Mouse (Mus musculus) small intestine, adult 2 months (tissue): ENCODE results near the gene Ccnj. TPM values are rescaled to one million over a fixed set of nuclear protein-coding genes. Genes with fewer than 3 reads are reported as not detected.

ENCODE experiments used
- H3K27ac ChIP-seq: fragments of 200-500 bp; 2 replicates; pipeline ENCODE4 v1.5.1; 2012; ENCODE audit warnings: low read depth, low read length, control low read depth, inconsistent platforms; ENCODE audit not compliant: insufficient read depth
- H3K27me3 ChIP-seq: fragments of 200-500 bp; 2 replicates; pipeline ENCODE4 v1.6.1; 2012; ENCODE audit warnings: mild to moderate bottlenecking, moderate library complexity, low read length, inconsistent platforms; ENCODE audit not compliant: control insufficient read depth, insufficient read depth
- H3K36me3 ChIP-seq: fragments of 200-500 bp; 2 replicates; pipeline ENCODE4 v1.6.1; 2012; ENCODE audit warnings: mild to moderate bottlenecking, low read length, control low read depth, inconsistent platforms; ENCODE audit not compliant: control insufficient read depth, insufficient read depth
- H3K4me1 ChIP-seq: fragments of 200-500 bp; 2 replicates; pipeline ENCODE4 v1.6.1; 2012; ENCODE audit warnings: low read length, inconsistent platforms, mixed read lengths; ENCODE audit not compliant: control insufficient read depth, insufficient read depth, insufficient read length
- H3K4me3 ChIP-seq: fragments of 200-500 bp; 2 replicates; pipeline ENCODE4 v1.5.1; 2012; ENCODE audit warnings: low read depth, mild to moderate bottlenecking, control low read depth, inconsistent platforms, low read length, moderate library complexity
- CTCF ChIP-seq: fragments of 200-500 bp; IDR thresholded peaks from 2 replicates; pipeline ENCODE4 v1.5.1; 2012; ENCODE audit warnings: low read depth, mild to moderate bottlenecking, control low read depth, inconsistent platforms, low read length, moderate library complexity, mixed read lengths; ENCODE audit not compliant: insufficient replicate concordance, insufficient read length; ENCODE audit errors: extremely low read depth
- POLR2A ChIP-seq: fragments of 200-500 bp; IDR thresholded peaks from 2 replicates; pipeline ENCODE4 v1.6.1; 2012; ENCODE audit warnings: low read depth, mild to moderate bottlenecking, control low read depth, inconsistent platforms, low read length, moderate library complexity
- WGBS: fragments of 180-500 bp; shearing (Covaris S2); methylation state at CpG from one replicate; pipeline ENCODE4 v1.1.7; 2018; 5-methylcytosine and 5-hydroxymethylcytosine counted together
- polyA plus RNA-seq: library from polyadenylated mRNA; depleted of rRNA; stranded (reverse); fragments of >200 nt; gene quantifications from 2 replicates; pipeline ENCODE4 v1.2.3, GENCODE M21; 2012

Ccnj gene
- polyA plus RNA-seq, 1 experiment = 5.9 TPM

DNA sequence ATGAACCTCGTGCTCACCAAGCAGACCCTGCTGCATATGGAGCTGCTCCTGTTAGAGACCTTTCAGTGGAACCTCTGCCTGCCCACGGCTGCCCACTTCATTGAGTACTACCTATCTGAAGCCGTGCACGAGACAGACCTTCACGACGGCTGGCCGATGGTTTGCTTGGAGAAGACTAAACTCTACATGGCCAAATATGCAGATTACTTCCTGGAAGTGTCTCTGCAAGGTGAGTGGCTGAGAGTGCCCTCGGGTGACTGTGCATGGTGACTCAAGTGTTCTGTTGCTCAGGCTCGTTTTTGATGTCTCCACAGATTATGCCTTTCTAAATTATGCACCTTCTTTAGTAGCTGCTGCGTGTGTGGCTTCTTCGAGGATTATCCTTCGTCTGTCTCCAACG, 13.7 kb downstream of the Ccnj start:
- Histone ChIP-seq H3K4me3 (no peak overlapping the region), H3K36me3 (peaks cover 31% of the 10 kb centered on the region), H3K27me3 (no peaks in the 10 kb centered on the region), H3K27ac (no peak overlapping the region), H3K4me1 (no peaks in the 10 kb centered on the region)
- 87% methylated on average over 13 of the region's 13 CpGs for WGBS
- no peak for TF ChIP-seq POLR2A
- no peak for TF ChIP-seq CTCF

DNA sequence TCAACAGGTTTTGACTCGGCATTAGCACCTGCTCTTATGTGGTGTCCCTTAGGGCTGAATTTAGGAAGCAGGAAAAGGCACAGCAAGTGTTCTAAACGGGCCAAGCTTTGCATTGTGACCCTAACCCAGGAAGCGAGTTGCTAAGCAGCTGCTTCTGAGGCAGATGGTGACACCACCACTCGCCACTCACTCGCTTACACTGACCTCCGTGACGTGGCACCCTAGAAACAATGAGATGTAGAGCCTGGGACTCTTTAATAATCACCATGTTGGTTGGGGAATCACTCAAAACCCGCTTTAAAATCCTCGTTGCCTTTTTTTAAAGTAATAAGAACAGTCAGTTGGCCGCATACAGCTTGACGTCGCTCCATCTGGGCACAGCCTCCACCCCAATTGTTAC, 18.3 kb downstream of the Ccnj start:
- 89% methylated on average over 12 of the region's 12 CpGs for WGBS
- Histone ChIP-seq H3K4me1 (no peaks in the 10 kb centered on the region), H3K36me3 (peaks cover 25% of the 10 kb centered on the region; the same call in 1 of the 2 replicates), H3K4me3 (no peak overlapping the region), H3K27me3 (no peaks in the 10 kb centered on the region), H3K27ac (no peak overlapping the region)
- TF ChIP-seq CTCF (no peak), POLR2A (no peak)

DNA sequence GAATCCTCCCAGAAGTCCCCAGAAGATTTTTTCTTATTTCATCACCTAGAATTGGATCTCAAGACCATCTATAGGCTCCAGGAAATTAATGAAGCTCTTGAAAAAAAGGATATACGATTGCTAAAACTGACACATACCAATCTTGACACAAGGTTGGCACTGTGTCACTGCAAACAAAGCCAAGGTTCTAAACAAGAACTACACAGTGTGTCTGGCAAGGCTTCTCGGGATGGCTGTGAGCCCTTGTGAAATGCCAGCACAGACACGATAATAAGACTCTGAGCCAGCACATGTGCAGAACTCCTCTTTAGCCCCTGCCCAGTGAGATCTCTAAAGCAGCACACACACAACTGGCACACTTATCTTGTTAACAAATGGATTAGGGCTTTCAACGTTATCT, 28.5 kb downstream of the Ccnj start:
- no peaks in the 10 kb centered on the region for H3K36me3 ChIP-seq
- no peaks in the 10 kb centered on the region; the same call in 1 of the 2 replicates for H3K27me3 ChIP-seq
- 21% methylated on average over 4 of the region's 4 CpGs for WGBS
- no peaks in the 10 kb centered on the region for H3K4me1 ChIP-seq
- H3K4me3 ChIP-seq = no peak overlapping the region
- no peak for TF ChIP-seq CTCF
- TF ChIP-seq POLR2A = no peak
- no peak overlapping the region for H3K27ac ChIP-seq

DNA sequence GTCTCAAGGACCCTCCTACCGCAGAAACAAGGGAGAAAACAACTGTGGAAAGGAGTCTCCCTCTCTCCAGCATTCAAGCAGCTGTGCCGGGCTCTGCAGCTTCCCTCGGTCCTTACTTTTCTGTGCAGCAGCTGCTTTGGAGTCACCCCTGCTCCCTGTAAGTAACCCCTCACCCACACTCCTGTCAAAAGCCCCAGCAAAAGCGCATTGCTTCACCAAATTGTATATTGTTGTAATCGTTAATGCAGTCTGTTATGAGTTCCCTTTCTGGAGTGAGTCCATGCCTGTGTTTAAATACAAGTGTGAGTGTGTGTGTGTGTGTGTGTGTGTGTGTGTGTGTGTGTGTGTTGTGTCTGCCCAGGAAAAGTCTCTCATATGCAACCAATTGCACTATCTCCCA, 37.2 kb downstream of the Ccnj start:
- H3K27me3 ChIP-seq = peaks cover 13% of the 10 kb centered on the region
- no peaks in the 10 kb centered on the region for H3K36me3 ChIP-seq
- WGBS = 20% methylated on average over 5 of the region's 5 CpGs
- no peak overlapping the region for H3K4me3 ChIP-seq
- TF ChIP-seq CTCF (no peak), POLR2A (no peak)
- H3K4me1 ChIP-seq = peaks cover 4% of the 10 kb centered on the region; the same call in 1 of the 2 replicates
- no peak overlapping the region for H3K27ac ChIP-seq

DNA sequence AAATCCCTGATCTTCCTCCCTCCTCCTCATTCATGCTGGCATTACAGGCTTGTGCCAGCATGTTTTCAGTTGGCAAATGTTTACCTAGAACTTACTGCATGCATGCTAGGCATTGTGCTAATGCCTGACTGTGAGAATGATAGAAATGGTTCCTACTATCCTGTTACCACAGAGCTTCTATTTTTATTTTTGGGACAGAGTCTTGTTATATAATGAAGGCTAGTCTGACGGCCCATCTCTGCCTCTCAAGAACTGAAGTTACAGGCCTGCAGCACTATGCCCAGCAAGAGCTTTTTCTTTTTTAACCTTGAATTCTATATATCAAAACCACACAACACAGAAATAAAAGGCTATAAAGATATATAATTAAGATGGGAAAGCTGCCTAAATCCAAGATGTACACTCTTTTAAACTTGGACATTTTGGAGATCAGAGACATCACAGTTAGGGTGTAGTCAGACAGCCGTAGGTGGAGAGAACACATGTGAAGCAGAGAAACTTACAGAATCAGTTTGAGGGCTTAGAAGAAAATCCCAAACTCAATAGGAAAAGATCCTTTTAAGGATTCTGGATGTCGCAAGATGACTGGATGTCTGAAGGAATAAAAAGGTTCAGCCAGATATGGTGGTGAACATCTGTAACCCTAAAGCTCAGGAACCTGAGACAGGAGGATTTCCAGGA, 38.5 kb downstream of the Ccnj start:
- Histone ChIP-seq H3K27ac (no peak overlapping the region), H3K4me3 (no peak overlapping the region), H3K27me3 (peaks cover 13% of the 10 kb centered on the region), H3K4me1 (peaks cover 4% of the 10 kb centered on the region; the same call in 1 of the 2 replicates), H3K36me3 (no peaks in the 10 kb centered on the region)
- 95% methylated on average over 3 of the region's 3 CpGs for WGBS
- TF ChIP-seq POLR2A (no peak), CTCF (no peak)

DNA sequence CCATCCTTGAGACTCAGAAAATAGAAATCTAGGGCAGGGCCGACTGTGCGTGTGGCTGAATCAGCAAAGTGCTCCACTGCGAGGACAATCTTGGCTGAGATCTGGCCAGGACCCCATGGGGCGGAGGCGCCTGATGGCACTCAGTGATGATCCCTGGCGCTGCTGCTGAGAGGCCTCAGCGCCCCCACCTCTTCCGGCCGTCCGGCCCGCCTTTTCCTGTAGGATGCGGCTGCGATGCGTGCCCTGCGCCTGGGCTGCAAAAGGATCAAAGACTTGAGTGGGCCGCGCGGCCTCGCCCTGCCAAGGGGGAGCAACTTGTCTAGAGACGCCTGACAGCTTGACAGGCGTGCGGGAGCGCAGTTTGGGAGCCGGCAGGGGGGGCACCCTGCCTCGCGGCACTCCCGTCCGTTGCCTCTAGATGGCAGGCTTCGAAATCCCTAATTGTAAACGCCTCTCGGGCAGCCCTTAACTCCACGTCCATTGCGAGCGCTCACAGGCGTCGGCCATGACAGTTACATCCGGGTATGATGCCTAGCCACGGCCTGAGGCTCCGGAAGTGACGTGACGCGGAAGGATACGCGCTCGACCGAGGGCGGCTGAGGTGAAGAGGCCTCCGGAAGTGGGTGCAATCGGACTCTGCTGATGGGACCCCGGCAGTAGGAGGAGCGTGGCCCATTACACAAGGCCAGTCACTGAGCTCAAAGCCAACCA, 42.0 kb downstream of the Ccnj start:
- peaks cover 17% of the 10 kb centered on the region for H3K27me3 ChIP-seq
- H3K36me3 ChIP-seq = no peaks in the 10 kb centered on the region
- 0 out of 2 replicates have a peak, but pooled peaks have one; percentile 35 for TF ChIP-seq CTCF
- TF ChIP-seq POLR2A = 0 out of 2 replicates have a peak, but pooled peaks have one; percentile 25
- WGBS = 16% methylated on average over 51 of the region's 51 CpGs
- H3K4me1 ChIP-seq = peaks cover 4% of the 10 kb centered on the region; the same call in 1 of the 2 replicates
- H3K27ac ChIP-seq = no peak overlapping the region
- H3K4me3 ChIP-seq = peak overlapping the region; percentile 72

DNA sequence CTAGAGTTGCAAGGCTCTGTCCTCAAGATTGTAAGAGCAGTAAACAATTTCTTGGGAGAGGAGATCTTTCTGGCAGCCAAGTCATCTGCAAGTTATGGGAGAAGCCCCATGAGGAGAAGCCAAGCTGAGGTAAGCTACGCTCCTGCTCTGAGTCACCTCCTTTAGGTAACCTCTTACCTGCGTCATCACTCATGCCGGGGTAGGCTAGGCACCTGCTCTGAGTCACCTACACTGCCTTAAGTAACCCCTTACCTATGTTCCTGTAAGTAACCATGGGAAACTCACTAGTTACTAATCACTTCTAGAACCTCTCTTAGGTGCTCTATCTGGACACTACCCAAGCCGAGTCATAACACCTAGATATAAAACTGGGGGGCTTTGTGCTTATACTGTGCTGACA, 50.6 kb downstream of the Ccnj start:
- Histone ChIP-seq H3K27me3 (peaks cover 11% of the 10 kb centered on the region; the same call in 1 of the 2 replicates), H3K4me1 (no peaks in the 10 kb centered on the region)
- 85% methylated on average over 4 of the region's 4 CpGs for WGBS

More for the DNA sequence above, 50.6 kb downstream of the Ccnj start:
- H3K36me3 ChIP-seq = no peaks in the 10 kb centered on the region
- no peak overlapping the region for H3K4me3 ChIP-seq
- no peak for TF ChIP-seq CTCF
- no peak for TF ChIP-seq POLR2A
- no peak overlapping the region for H3K27ac ChIP-seq
